Mouse (Mus musculus) hindbrain, embryonic 10.5 days (tissue): ENCODE data around the gene Tnfaip8l2. TPM values are rescaled to one million over a fixed set of nuclear protein-coding genes. Genes with fewer than 3 reads are reported as not detected.
A peak's percentile ranks its signal among the peaks of the same experiment; 100 is the strongest.
"Not testable (repeated sequence)": the region's sequence is repeated elsewhere in the genome, so short reads cannot be mapped to it uniquely, and the experiment has no call there.

Experiments
- DNase-seq: peaks from one replicate; pipeline ENCODE4 v3.0.0-alpha.2; 2017; ENCODE audit warnings: low spot score
- H3K27ac ChIP-seq: fragments of 300-500 bp; sonication (generic); 2 replicates; pipeline ENCODE4 v1.5.1; 2016; ENCODE audit warnings: mild to moderate bottlenecking, moderate library complexity
- H3K27me3 ChIP-seq: fragments of 300-500 bp; sonication (generic); 2 replicates; pipeline ENCODE4 v1.6.1; 2016; ENCODE audit warnings: mild to moderate bottlenecking; ENCODE audit not compliant: poor library complexity, insufficient read depth, severe bottlenecking
- H3K36me3 ChIP-seq: fragments of 300-500 bp; sonication (generic); 2 replicates; pipeline ENCODE4 v1.6.1; 2016; ENCODE audit warnings: mild to moderate bottlenecking, moderate library complexity
- H3K4me1 ChIP-seq: fragments of 300-500 bp; sonication (generic); replicated peaks from 2 replicates; pipeline ENCODE4 v1.6.1; 2016; ENCODE audit warnings: mild to moderate bottlenecking
- H3K4me3 ChIP-seq: fragments of 300-500 bp; sonication (generic); 2 replicates; pipeline ENCODE4 v1.5.1; 2016; ENCODE audit warnings: mild to moderate bottlenecking, moderate library complexity
- H3K9me3 ChIP-seq: fragments of 300-500 bp; sonication (generic); 2 replicates; pipeline ENCODE4 v1.6.1; 2016; ENCODE audit warnings: mild to moderate bottlenecking, moderate library complexity
- WGBS: fragments of 180-500 bp; shearing (Covaris S2); methylation state at CpG from one replicate; pipeline ENCODE4 v1.1.7; 2016; 5-methylcytosine and 5-hydroxymethylcytosine counted together
- polyA plus RNA-seq: library from polyadenylated mRNA; unstranded; fragments of >200 nt; fragmentation: Nextera tagmentation; extraction: Ambion mirVana; gene quantifications from 2 replicates; pipeline ENCODE4 v1.2.1, GENCODE M21; 2016

Gene Tnfaip8l2
- polyA plus RNA-seq, 1 experiment from 2014 or later = 2.9 TPM

DNA sequence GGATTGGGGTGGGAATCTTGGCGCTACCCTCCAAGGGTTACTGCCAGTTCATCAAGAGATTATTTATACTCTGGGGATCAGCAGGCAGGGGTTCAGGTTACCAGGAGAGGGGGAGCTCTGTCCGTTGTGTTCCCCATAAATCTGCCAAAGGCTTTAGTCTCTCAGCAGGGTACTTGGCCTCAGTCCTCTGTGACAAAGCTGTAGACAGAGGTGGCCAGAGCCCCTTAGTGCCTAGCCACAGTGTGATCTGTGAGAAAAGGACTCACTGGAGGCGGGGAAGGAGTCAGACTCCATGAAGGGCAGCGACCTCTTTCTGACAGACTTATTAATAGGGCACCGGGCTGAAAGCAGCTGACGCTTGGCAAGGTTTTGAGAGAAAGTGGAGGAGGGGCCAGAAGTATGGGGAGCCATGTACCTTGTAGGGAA is 12.9 kb downstream of the Tnfaip8l2 start:
- Histone ChIP-seq H3K36me3 (peaks cover 43% of the 10 kb centered on the region), H3K27me3 (no peaks in the 10 kb centered on the region), H3K9me3 (no peaks in the 10 kb centered on the region), H3K4me1 (peaks cover 7% of the 10 kb centered on the region), H3K27ac (no peak overlapping the region), H3K4me3 (no peak overlapping the region)
- 61% methylated on average over 6 of the region's 6 CpGs for WGBS
- DNase-seq = no peak

DNA sequence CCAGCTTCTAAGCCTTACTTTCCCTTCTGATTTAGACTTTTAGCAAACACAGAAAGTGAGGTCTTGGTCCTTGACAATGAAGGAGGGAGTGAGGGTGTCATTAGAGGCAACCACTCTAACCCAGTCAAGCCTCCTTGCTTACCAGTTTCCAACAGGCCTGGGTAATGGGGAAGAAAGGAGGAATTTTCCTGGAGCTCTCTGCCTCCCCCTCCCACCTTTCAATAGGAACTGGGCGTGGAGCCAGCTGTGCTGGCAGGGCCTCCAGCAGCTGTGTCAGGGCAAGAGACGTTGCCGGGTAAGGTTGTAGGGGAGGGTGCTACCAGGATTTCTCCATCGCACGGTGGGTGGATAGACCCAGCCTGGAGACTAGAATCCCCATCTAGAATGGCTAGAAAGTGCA is 17.2 kb downstream of the Tnfaip8l2 start:
- peaks cover 57% of the 10 kb centered on the region for H3K36me3 ChIP-seq
- H3K27me3 ChIP-seq = no peaks in the 10 kb centered on the region
- H3K4me1 ChIP-seq = no peaks in the 10 kb centered on the region; the same call in 1 of the 2 replicates
- no peak for DNase-seq
- H3K9me3 ChIP-seq = no peaks in the 10 kb centered on the region
- no peak overlapping the region for H3K4me3 ChIP-seq
- H3K27ac ChIP-seq = no peak overlapping the region
- WGBS = 49% methylated on average over 5 of the region's 5 CpGs

DNA sequence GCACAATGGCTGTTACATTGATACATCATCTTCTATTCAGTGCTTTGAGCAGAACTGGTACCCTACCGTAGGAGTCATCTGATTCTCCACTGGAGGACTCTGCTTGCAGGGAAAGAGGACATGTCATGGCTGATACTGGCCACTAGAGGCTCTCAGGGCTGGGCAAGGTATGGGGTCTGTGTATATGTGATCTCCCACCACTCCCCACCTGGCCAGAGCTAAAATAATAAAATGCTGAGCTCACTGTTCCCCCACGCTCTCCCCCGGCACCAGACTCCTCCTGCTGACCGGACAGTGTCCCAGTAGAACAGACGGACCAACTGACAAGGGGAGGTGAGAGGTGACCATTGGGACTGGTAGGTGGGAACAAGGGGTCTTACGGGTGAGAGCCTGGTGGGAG is 17.9 kb downstream of the Tnfaip8l2 start, which contains the start of gene Tmod4:
Tmod4 (plus strand) TSS at position 231 of the 400 bp plus-strand sequence.
- no peaks in the 10 kb centered on the region for H3K9me3 ChIP-seq
- peaks cover 57% of the 10 kb centered on the region for H3K36me3 ChIP-seq
- no peaks in the 10 kb centered on the region for H3K27me3 ChIP-seq
- H3K4me3 ChIP-seq = no peak within 1 kb of the TSS; the same call in 1 of the 2 replicates
- WGBS = 64% methylated on average over 6 of the region's 6 CpGs
- DNase-seq = peak; percentile 35
- H3K27ac ChIP-seq = no peak within 1 kb of the TSS
- H3K4me1 ChIP-seq = no peaks in the 10 kb centered on the region; the same call in 1 of the 2 replicates

DNA sequence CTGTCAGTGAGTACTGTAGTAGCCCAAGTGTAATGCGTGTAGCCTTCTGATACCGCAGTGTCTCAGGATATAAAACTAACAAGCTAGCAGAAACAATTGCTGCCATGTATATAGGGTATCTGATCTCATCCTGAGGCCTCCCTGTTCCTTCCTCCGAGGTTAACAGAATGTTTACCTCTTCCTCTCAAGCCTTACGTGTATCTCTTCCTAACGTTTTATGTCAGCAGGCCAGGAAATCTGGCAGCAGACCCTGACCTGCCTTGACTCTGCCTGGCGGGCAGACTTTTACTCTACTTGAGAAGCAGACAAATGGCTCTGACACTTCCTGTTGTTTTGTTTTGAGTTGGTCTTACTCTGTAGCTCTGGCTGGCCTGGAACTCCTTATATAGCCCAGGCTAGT is 20.6 kb downstream of the Tnfaip8l2 start:
- no peaks in the 10 kb centered on the region for H3K27me3 ChIP-seq
- 79% methylated on average over 6 of the region's 6 CpGs for WGBS
- DNase-seq = no peak
- no peak overlapping the region for H3K27ac ChIP-seq
- H3K36me3 ChIP-seq = peaks cover 71% of the 10 kb centered on the region
- H3K4me1 ChIP-seq = no peaks in the 10 kb centered on the region
- no peaks in the 10 kb centered on the region for H3K9me3 ChIP-seq
- no peak overlapping the region for H3K4me3 ChIP-seq

DNA sequence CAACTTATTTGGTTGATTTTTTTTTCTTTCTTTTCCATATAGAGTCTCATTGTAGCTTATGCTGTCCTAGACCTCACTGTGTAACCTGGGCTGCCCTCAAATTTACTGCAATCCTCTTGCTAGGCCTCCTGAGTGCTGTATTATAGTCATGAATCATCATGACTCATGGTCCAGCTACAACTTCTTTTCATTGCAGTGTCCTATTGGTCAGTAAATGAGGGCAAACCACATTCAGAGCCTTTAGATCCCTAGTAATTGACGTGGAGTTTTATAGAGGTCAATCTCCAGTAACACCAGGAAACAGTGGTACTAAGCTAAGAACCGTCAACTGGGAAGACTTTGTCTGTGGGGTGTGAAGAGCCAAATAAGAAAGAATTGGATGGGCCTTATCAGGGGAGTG is 24.4 kb downstream of the Tnfaip8l2 start:
- Histone ChIP-seq H3K4me1 (0 out of 2 replicates have a peak, but pooled peaks cover 3% of the 10 kb centered on the region), H3K36me3 (peaks cover 88% of the 10 kb centered on the region), H3K9me3 (no peaks in the 10 kb centered on the region), H3K27ac (no peak overlapping the region), H3K4me3 (no peak overlapping the region), H3K27me3 (no peaks in the 10 kb centered on the region)
- 94% methylated on average over 2 of the region's 2 CpGs for WGBS
- no peak for DNase-seq

DNA sequence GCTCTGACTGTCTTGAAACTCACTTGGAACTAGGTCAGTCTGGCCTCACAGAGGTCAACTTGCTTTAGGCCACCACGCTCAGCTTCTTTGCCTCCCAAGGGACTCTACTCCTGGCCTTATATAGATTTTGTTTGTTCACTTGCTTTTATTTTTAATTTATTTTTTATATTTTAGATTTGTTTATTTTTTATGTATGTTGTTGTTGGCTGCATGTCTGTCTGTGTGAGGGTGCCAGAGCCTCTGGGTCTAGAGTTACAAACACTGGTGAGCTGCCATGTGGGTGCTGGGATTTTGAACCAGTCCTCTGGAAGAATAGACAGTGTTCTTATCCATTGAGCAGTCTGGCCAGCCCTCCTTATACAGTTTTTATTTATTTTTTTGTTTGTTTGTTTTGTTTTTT is 29.4 kb downstream of the Tnfaip8l2 start:
- H3K4me3 ChIP-seq = peak overlapping the region; percentile 86

DNA sequence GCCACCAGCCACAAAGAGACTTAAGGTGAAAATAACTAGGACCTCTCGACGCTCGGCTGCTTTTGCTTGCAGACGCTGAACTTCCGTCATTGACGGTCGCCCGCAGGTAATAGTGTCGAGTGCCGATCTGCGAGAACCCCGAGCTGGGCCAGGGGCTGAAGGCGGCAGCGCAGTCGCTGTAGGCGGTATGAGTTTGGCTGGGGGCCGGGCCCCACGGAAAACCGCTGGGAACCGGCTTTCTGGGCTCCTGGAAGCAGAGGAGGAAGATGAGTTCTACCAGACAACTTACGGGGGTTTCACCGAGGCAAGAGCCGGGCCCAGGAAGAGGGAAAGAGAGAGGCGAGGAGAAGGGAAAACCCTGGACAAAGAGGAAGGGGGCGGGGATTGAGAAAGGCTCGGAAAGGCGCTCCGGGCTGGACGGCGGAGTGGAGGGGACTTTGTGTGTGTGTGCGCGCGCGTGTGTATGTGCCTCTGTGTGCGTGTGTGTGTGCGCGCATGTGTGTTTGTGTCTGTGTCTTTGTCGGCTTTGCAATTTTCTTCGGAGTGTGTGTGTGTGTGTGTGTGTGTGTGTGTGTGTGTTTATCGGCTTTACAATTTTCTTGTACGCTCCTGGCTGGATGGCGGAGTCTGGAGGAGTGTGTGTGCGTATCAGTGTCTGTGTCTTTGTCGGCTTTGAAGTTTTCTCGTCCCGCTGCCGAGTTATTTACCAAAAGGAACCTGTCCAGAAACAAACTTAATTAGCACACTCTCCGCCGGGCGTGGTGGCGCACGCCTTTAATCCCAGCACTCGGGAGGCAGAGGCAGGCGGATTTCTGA is 31.0 kb downstream of the Tnfaip8l2 start, which contains the start of gene Vps72:
Vps72 (plus strand) TSS at position 112 of the 816 bp plus-strand sequence.
- Histone ChIP-seq H3K36me3 (peaks cover 24% of the 10 kb centered on the region), H3K27me3 (no peaks in the 10 kb centered on the region), H3K4me3 (peak within 1 kb of the TSS; percentile 86), H3K9me3 (no peaks in the 10 kb centered on the region), H3K4me1 (peaks cover 17% of the 10 kb centered on the region), H3K27ac (peak within 1 kb of the TSS; percentile 97)
- peak; percentile 94 for DNase-seq
- under 1% methylated on average over 54 of the region's 54 CpGs for WGBS

More for the DNA sequence above, 29.4 kb downstream of the Tnfaip8l2 start:
- Histone ChIP-seq H3K36me3 (peaks cover 38% of the 10 kb centered on the region), H3K27ac (no peak overlapping the region), H3K4me1 (peaks cover 14% of the 10 kb centered on the region), H3K9me3 (no peaks in the 10 kb centered on the region), H3K27me3 (no peaks in the 10 kb centered on the region)
- DNase-seq = no peak
- WGBS = 84% methylated on average over 1 of the region's 1 CpGs

DNA sequence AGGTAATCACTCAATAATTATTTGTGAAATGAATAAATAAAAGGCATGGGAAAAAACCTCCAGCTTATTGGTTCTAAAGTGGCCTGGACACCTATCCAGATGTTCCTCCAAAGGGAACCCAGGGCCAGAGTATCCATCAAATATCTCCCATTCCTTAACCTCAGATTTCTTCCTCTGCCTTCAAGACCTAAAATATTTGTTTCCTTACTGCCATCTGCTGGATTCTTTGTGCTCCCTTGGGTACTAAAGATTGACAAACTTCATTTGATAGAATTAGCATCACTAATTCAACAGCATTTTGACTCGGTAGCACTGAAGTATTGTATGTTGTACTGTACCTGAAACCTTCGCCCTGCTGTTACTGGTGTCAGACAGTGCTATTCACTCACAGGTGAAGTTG is 34.3 kb downstream of the Tnfaip8l2 start:
- no peak overlapping the region for H3K27ac ChIP-seq
- H3K9me3 ChIP-seq = no peaks in the 10 kb centered on the region
- peaks cover 10% of the 10 kb centered on the region for H3K36me3 ChIP-seq
- H3K4me1 ChIP-seq = peaks cover 26% of the 10 kb centered on the region
- 63% methylated on average over 2 of the region's 2 CpGs for WGBS
- H3K27me3 ChIP-seq = no peaks in the 10 kb centered on the region
- H3K4me3 ChIP-seq = no peak overlapping the region
- DNase-seq = no peak

DNA sequence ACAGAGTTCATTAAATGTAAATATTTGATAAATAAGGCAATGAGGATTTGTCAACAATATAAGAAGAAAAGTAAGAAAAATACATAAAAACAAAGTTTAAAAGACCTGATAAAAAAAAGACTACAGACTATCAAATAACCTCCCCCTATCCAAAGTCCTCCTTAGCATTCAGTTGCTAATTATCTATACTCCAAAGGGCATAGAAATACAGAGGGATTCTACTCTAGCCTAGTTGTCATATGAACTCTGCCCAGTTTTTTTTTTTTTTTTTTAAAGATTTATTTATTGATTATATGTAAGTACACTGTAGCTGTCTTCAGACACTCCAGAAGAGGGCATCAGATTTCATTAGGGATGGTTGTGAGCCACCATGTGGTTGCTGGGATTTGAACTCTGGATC is 34.9 kb downstream of the Tnfaip8l2 start:
- not testable (repeated sequence) for DNase-seq, H3K27me3 ChIP-seq, H3K9me3 ChIP-seq
- H3K4me1 ChIP-seq = peaks cover 20% of the 10 kb centered on the region
- H3K27ac ChIP-seq = peak overlapping the region; percentile 95; the same call in 1 of the 2 replicates
- H3K36me3 ChIP-seq = peaks cover 13% of the 10 kb centered on the region
- H3K4me3 ChIP-seq = peak overlapping the region; percentile 95

DNA sequence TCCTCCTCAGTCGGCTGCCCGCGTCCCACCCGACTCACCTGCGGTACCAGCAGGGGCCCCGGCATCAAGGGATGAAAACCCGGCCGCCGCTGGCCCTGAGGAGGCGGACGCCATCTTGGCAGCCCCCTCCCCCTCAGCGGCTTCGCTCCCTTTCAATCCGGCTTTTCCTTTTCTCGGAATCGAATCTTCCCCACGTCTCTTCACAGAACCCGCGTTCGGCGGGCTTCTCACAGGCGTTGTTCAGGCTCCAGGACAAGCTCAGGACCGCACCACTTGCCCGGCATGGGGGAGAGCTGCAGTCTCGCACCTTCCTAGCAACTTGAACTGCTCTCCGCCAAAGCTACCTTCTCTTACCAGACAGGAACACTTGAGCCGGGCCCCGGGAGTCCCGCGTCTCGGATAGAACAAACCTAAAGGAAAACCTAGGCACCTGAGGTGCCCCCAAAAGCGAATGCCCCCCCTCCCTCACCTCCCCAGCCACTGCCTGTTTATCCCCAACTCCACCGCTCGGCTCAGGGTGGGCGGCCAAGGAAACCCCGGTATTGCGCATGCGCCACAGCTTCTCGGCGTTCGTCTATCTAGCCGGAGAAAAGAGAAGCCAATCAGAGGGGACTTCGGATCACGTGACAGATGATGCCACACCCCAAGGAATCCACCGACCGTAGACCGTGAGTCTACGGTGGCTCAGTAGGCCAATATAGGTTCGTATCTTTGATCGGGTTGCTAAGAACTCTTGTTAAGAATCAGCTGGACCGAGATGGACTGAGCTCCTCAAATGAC is 35.6 kb downstream of the Tnfaip8l2 start, which contains the start of gene Pip5k1a:
Pip5k1a (minus strand) TSS at position 593 of the 780 bp plus-strand sequence.
- Histone ChIP-seq H3K4me3 (peak within 1 kb of the TSS; percentile 95), H3K9me3 (no peaks in the 10 kb centered on the region), H3K27ac (peak within 1 kb of the TSS; percentile 95), H3K4me1 (peaks cover 16% of the 10 kb centered on the region), H3K36me3 (peaks cover 21% of the 10 kb centered on the region), H3K27me3 (no peaks in the 10 kb centered on the region)
- peak; percentile 98 for DNase-seq
- under 1% methylated on average over 51 of the region's 51 CpGs for WGBS

DNA sequence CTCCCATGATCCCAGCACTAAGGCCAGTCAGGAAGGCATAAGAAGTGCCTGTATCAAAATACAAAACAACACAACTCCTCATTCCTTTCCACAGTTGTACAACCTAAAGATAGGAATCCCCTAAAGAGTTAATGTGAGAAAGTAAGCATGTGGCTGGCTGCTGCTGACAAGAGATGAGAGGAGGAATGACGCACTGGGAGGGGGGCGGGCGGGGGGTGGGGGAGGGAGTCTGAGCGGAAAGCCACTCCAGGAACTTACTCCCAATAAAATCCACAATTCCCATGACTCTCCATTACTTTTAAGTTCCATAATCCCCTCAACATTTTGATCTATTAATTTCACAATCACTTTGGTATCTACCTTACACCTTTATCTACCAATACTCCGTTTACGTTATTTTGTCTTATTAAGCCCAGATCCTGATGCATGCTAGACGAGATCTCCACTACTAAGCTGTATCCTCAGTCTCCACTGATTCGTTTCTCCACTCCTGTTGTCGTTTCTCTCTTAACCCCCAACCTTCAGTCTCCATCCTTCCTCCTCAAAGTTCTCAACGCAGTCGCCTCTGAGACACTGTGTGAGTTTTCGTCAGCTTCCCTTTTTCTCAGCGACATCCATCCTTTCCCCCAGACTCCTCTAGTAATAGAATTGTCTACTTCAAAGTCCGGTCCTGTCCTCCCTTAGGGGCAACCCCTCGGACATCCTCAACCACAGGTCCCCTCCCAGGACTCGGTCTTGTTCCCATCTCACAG is 36.4 kb downstream of the Tnfaip8l2 start:
- WGBS = 1% methylated on average over 16 of the region's 16 CpGs
- H3K4me3 ChIP-seq = peak overlapping the region; percentile 95
- H3K4me1 ChIP-seq = peaks cover 17% of the 10 kb centered on the region
- H3K9me3 ChIP-seq = no peaks in the 10 kb centered on the region
- H3K36me3 ChIP-seq = peaks cover 28% of the 10 kb centered on the region
- no peak for DNase-seq
- H3K27ac ChIP-seq = peak overlapping the region; percentile 95
- no peaks in the 10 kb centered on the region for H3K27me3 ChIP-seq

DNA sequence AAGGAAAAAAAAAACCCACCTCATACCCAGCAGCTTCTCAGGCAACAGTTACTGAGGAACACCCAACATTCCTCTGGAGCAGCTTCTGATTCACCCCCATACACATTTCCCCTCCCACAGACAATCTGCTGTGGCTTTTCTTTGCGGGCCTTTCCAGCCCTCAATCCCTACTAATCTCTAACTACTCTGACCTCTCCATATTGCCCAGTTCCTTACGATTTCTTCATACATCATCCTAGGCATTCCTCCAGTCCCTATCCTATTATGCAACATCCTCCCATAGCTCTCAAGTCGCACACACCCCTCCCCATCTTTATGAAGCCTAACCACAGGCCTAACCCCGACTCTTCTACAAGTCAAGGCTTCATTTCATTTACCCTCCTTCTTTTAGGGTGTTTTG is 37.0 kb downstream of the Tnfaip8l2 start:
- peaks cover 17% of the 10 kb centered on the region for H3K4me1 ChIP-seq
- H3K36me3 ChIP-seq = peaks cover 30% of the 10 kb centered on the region
- H3K9me3 ChIP-seq = no peaks in the 10 kb centered on the region
- H3K27ac ChIP-seq = no peak overlapping the region
- no peaks in the 10 kb centered on the region for H3K27me3 ChIP-seq
- WGBS = 68% methylated on average over 4 of the region's 4 CpGs
- H3K4me3 ChIP-seq = peak overlapping the region; percentile 95
- no peak for DNase-seq
